Mouse (Mus musculus) brain, embryonic 14.5 days (tissue): ENCODE results near the gene Vps45. TPM values are rescaled to one million over a fixed set of nuclear protein-coding genes. Genes with fewer than 3 reads are reported as not detected.
"Not testable (repeated sequence)": the region's sequence is repeated elsewhere in the genome, so short reads cannot be mapped to it uniquely, and the experiment has no call there.

ENCODE experiments used
- DNase-seq: peaks from one replicate; pipeline ENCODE4 v3.0.0-alpha.2; 2011; ENCODE audit warnings: low read depth
- CTCF ChIP-seq: fragments of 200-500 bp; IDR thresholded peaks from 2 replicates; pipeline ENCODE4 v1.5.1; 2012; ENCODE audit warnings: inconsistent platforms, mild to moderate bottlenecking, moderate library complexity, borderline replicate concordance; ENCODE audit not compliant: insufficient read depth, insufficient read length; ENCODE audit errors: extremely low read depth
- POLR2A ChIP-seq: fragments of 200-500 bp; IDR thresholded peaks from 2 replicates; pipeline ENCODE4 v1.6.1; 2012; ENCODE audit warnings: mild to moderate bottlenecking, inconsistent platforms, borderline replicate concordance; ENCODE audit not compliant: poor library complexity, insufficient read depth, insufficient read length, severe bottlenecking; ENCODE audit errors: extremely low read depth
- polyA plus RNA-seq: library from polyadenylated mRNA; depleted of rRNA; stranded (reverse); fragments of >200 nt; gene quantifications from 2 replicates; pipeline ENCODE4 v1.2.3, GENCODE M21; 2012

Vps45 gene
- polyA plus RNA-seq, 1 experiment: 30.8 TPM

- TF ChIP-seq CTCF (no peak), POLR2A (no peak)
- DNase-seq: peak; percentile 16
Observed at GRCm38 (mm10) chr3:95992990-95993603, 65.2 kb downstream of the Vps45 start.

- DNase-seq: no peak
- TF ChIP-seq CTCF: no peak
Observed at GRCm38 (mm10) chr3:95990413-95990941, 67.8 kb downstream of the Vps45 start.

- peak; percentile 34 for DNase-seq
- TF ChIP-seq CTCF: no peak
- TF ChIP-seq POLR2A: no peak
Observed at GRCm38 (mm10) chr3:95988969-95989368, 69.3 kb downstream of the Vps45 start.

- no peak for DNase-seq
- TF ChIP-seq POLR2A (no peak), CTCF (no peak)
Observed at GRCm38 (mm10) chr3:95988138-95988537, 70.1 kb downstream of the Vps45 start.

GRCm38 (mm10) chr3:95987386-95988110, 70.7 kb downstream of the Vps45 start:
- no peak for DNase-seq
- TF ChIP-seq POLR2A: no peak

GRCm38 (mm10) chr3:95986984-95987383, 71.3 kb downstream of the Vps45 start:
- no peak for DNase-seq
- TF ChIP-seq CTCF (no peak), POLR2A (no peak)

GRCm38 (mm10) chr3:95986001-95986622, 72.2 kb downstream of the Vps45 start:
- peak; percentile 77 for DNase-seq

GRCm38 (mm10) chr3:95985209-95986000, 72.9 kb downstream of the Vps45 start:
- TF ChIP-seq CTCF (no peak), POLR2A (0 out of 2 replicates have a peak, but pooled peaks have one; percentile 30)

More at GRCm38 (mm10) chr3:95986001-95986622, 72.2 kb downstream of the Vps45 start:
- no peak for TF ChIP-seq CTCF
- no peak for TF ChIP-seq POLR2A

GRCm38 (mm10) chr3:95982129-95982528, 76.1 kb downstream of the Vps45 start:
- DNase-seq: no peak
- TF ChIP-seq POLR2A (no peak), CTCF (no peak)

More at GRCm38 (mm10) chr3:95985209-95986000, 72.9 kb downstream of the Vps45 start:
- DNase-seq: peak; percentile 96

GRCm38 (mm10) chr3:95980276-95980970, 77.8 kb downstream of the Vps45 start:
- TF ChIP-seq CTCF (no peak), POLR2A (no peak)
- DNase-seq: no peak

- DNase-seq: peak; percentile 79
Observed at GRCm38 (mm10) chr3:95978265-95978664, 80.0 kb downstream of the Vps45 start.

GRCm38 (mm10) chr3:95977587-95977986, 80.7 kb downstream of the Vps45 start:
- not testable (repeated sequence) for DNase-seq

More at GRCm38 (mm10) chr3:95978265-95978664, 80.0 kb downstream of the Vps45 start:
- TF ChIP-seq CTCF (no peak), POLR2A (no peak)
